Mouse (Mus musculus) 3134 (cell line): Measurements from ENCODE around the gene Marcks.
A peak's percentile ranks its signal among the peaks of the same experiment; 100 is the strongest.

Experiments used
- DNase-seq: peaks from one replicate; pipeline ENCODE4 v3.0.0-alpha.2; 2011; ENCODE audit warnings: low spot score; ENCODE audit not compliant: insufficient read length; ENCODE audit errors: extremely low read depth

Gene Marcks

DNA sequence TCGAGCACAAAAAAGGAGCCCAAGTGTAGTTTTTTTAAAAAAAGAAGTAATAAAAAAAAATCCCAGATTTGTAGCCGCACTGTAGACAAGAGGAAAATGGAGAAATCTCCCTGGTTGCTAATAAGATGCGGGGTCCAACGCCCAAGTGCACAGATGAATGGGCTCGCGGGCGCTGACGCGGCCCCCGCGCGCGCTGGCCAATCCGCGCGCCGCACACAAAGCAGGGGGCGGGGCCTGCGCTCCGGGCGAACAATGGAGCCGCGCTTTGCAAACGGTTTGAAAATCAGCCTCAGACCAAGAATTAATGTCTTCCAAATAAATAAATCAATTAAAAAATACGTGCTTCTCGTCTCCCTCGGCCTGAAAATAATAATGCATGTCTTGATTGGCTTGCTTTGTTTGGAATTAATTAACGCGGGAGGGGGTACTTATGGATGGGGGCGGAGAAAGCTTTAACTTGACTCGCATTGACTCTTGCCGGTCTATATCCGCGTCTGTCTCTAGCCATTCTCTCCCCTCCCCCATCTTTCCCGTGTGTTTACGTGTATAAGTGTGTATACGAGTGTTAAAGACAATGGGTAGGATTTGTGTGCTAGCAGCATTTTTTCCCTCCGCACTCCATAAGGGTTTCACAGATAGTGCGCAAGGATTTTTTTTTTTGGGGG, at the start of gene Marcks:
Gene Marcks, minus strand, starts transcription at position 143 of the 665 bp plus-strand sequence.
- peak; percentile 87 for DNase-seq

DNA sequence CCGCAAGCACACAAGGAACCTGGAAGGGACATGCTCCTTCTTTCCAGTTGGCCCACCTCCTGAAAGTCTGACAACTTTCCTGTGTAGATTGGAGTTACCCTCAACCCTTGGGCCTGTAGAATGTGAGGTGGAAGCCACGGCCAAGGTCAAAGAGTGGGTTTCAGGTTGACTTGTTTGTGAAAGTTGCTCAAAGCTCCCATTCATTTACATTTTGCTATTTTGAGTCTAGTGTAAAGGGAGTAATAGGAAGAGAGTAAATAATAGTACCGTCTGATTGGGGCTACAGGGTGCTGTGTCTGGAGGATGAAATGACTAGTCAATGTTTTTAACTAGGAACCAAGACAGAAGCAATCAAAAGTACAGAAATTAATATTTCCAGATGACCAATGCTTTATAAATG, 38.4 kb upstream of the Marcks start:
- no peak for DNase-seq

DNA sequence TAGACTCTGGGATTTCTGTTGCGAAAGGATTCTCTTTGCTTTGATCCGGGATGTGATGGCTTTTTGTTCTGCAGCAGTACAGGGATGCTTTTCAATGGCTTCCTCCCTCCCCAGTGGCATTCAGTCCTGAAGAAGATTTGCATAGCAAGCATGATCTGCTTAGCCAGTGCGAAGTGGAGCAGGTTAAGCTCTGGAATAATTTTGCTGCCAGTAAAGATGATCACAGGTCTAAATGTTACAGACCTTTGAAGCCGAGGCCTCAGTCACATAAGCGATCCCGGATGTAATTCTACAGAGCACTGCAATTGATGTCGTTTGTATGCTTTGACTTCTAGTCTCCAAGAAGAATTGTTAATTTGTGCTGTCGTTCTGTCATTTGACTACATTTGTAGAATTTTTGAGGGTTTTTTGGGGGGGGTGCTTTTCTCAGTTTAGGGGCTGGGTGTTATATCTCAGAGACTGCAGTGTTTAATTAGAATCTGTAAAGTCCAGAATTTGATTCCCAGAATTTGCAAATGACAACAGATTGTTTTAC, 33.8 kb upstream of the Marcks start:
- DNase-seq = no peak

DNA sequence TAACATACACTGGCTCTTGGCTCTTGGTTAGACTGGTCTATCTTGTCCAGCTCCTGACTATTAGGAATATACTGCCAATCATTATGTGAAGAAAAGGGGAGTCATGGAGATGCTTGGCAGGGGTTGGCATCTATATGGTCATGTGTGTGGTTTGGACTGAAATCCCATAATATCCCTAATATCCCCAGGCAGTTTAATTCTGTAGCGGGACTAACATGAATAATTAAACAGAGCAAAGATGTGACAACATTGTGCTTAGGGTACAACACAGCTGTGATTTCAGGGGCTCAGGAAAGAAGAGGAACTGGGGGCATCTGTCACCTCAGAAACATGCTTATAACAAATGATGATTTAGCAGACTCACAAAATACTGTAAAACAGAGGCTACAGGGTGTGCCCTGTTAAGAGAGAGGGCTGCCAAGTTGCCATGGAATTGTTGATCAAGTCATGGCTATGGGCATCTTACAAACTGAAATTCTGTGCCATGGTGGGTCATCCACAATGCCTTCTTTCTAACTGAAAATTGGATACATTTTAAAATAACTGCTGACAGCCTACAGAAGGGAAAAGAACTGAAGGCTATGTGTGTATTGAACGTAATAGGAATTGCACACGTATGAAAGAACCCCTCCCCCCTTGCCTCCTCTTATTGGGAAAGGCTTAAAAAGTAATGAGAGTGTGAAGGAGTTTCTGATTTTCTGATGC, 33.1 kb upstream of the Marcks start:
- DNase-seq = no peak

DNA sequence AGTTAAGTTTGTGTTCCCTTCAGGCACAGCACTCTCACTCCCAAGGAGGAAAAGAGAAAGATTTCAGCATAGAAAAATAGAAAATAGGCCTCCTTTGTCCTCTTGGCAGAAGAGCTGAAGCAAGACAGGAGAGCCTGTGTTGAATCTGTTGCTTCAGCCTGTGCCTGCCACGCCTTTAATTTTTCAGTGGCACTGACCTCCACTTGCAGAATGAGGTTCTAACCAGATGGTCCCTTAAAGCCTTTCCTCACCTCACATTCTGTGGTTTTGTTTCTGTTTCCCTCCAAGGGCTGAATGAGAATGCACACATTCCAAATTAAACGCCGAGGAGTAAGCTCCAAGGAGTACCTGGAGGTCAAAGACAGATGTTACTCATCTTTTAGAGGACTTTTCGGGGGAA, 32.2 kb upstream of the Marcks start:
- DNase-seq = no peak

- DNase-seq = no peak
Measured at GRCm38 (mm10) chr10:37170466-37170865, 31.7 kb upstream of the Marcks start.

- no peak for DNase-seq
Measured at GRCm38 (mm10) chr10:37167527-37167926, 28.8 kb upstream of the Marcks start.

GRCm38 (mm10) chr10:37159731-37160130, 21.0 kb upstream of the Marcks start:
- no peak for DNase-seq

DNA sequence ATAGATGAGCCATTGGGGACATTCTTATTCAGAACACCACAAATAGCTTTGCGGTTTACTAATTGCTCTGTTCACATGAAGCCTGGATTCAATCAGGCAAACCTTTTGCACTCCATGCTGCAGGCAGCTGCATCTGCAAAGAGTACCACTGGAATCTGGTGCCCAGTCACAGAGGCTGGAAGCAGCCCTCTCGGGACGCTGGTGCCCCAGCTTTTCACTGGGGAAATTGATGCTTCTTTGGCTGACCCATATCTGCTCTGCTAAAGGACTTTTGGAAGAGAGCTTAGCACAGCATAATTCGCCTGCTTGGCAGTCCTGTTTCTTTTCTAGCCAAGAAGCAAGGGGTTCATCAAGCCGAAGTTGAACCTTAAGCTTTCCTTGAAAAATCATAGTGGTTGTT, 18.4 kb upstream of the Marcks start:
- no peak for DNase-seq

DNA sequence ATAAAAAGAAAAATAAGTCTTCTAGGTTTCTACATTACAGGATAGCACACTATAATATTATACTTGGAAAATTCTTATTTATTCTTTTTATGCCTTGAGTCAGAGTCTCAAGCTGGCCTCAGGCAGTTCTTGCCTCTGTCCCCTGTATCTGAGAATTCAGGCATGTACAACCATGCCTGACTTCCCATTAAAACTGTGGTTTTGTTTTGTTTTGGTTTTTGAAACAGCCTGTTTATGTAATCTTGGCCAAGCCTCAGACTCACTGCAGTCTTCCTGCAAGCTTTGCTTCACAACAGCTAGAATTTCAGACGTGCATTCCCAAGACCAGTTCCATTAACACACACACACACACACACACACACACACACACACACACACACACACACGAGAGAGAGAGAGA, 16.4 kb upstream of the Marcks start:
- no peak for DNase-seq

GRCm38 (mm10) chr10:37151539-37152271, 13.0 kb upstream of the Marcks start:
- no peak for DNase-seq

GRCm38 (mm10) chr10:37148016-37148415, 9.3 kb upstream of the Marcks start:
- DNase-seq = no peak

GRCm38 (mm10) chr10:37145456-37145855, 6.7 kb upstream of the Marcks start:
- DNase-seq = no peak

GRCm38 (mm10) chr10:37141621-37142020, 2.9 kb upstream of the Marcks start:
- no peak for DNase-seq

GRCm38 (mm10) chr10:37140736-37141451, 2.2 kb upstream of the Marcks start:
- peak; percentile 90 for DNase-seq

- DNase-seq = peak; percentile 62
Measured at GRCm38 (mm10) chr10:37140166-37140735, 1.5 kb upstream of the Marcks start.

DNA sequence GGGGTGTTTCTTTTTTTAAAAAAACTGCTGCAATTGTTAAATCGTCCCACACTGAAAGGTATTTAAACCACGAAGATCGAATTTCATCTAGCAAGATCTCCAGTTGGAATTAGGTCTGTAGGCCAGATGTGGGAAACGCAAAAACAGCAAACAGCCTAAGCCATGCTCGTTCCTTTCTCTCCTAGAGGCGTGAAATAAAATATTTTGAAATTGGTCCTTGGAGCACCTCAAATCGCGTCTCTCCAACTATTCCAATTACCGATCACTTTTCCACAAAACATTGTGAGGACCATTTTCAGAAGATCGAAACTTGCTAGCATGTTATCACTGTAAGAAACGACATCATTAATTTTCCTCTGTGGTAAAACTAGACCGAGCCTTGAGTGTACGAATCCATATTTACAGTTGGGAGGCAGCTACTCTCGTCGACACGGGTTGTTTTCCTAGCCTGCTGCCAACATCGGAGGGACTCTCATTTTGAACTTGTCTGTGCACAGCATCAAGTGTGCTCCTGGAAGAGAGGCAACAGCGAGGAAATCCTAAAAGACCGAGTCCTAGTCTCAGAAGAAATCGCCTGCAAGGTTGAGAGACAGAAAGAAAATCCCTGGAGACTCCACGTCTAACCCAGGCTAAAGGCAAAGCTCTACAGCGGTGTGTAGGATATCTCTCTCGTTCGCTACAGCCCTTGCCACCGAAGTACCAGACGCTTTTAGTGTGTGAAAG, 884 bp upstream of the Marcks start:
- peak; percentile 15 for DNase-seq

- DNase-seq = peak; percentile 59
Measured at GRCm38 (mm10) chr10:37138311-37138731, 399 bp downstream of the Marcks start.

GRCm38 (mm10) chr10:37137531-37138310, 999 bp downstream of the Marcks start:
- DNase-seq = no peak
